Mouse (Mus musculus): ENCODE measurements around the gene Exosc8. TPM values are rescaled to one million over a fixed set of nuclear protein-coding genes. Genes with fewer than 3 reads are reported as not detected.
"Not testable (repeated sequence)": the region's sequence is repeated elsewhere in the genome, so short reads cannot be mapped to it uniquely, and the experiment has no call there.

Exosc8 gene
- polyA plus RNA-seq, 1 experiment from 2014 or later = 91.2 TPM

DNA sequence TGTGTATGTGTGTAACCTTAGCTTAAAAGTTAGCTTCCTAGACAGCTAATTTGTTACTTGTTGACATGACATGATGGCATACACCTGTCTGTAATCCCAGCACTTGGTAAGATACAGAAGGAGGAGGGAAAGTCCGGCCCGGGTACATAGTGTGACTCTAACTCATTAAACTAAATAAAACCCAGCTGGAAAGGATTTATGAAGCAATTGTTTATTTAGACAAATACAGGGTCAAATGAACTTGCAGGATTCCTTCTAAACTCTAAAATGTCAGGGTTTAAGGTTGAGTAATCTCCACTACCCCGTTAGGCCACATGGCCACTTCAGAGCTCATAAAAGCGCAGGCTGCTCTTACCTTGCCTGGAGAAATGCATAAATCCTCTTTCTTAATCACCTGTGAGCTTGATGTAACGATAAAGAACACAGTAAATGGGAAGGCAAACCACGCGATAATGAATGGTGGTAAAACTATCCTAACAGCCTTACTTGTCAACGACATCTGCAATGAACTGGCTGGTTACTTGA is 3.5 kb downstream of the Exosc8 start:
- H3K36me3 ChIP-seq = peaks cover 61% of the 10 kb centered on the region

DNA sequence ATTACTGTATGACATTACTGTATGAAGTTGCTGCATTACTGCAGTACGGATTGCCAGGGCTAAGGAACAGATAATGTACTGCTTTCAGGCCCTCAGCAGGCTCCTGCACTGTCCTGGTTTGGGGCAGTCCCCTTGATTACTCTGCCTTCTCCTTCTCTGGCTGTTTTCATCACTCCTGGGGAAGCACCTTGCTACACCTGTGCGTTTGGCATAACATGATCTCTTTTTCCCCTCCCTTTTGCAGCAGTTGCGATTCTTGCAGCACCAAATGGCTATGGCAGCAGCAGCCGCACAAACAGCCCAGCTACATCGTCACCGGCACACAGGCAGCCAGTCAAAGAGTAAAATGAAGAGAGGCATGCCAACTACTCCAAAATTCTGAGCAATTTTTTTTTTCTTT is 7.1 kb downstream of the Exosc8 start:
- WGBS = 91% methylated on average over 6 of the region's 6 CpGs
- H3K4me2 ChIP-seq (replicated peaks) = no peak overlapping the region
- no peaks in the 10 kb centered on the region for H3K9me3 ChIP-seq
- peaks cover 73% of the 10 kb centered on the region for H3K36me3 ChIP-seq
- peaks cover 5% of the 10 kb centered on the region for H3K4me1 ChIP-seq
- no peak overlapping the region for H3K4me3 ChIP-seq
- H3K9ac ChIP-seq (replicated peaks) = no peak overlapping the region
- no peak for ATAC-seq (replicated peaks)
- no peaks in the 10 kb centered on the region for H3K27me3 ChIP-seq
- H3K27ac ChIP-seq (replicated peaks) = no peak overlapping the region

More for the DNA sequence above, 3.5 kb downstream of the Exosc8 start:
- no peak for ATAC-seq (replicated peaks)
- Histone ChIP-seq H3K9me3 (no peaks in the 10 kb centered on the region), H3K9ac (replicated peaks) (no peak overlapping the region), H3K27me3 (no peaks in the 10 kb centered on the region), H3K4me1 (peaks cover 22% of the 10 kb centered on the region), H3K4me3 (no peak overlapping the region), H3K4me2 (replicated peaks) (no peak overlapping the region), H3K27ac (replicated peaks) (no peak overlapping the region)
- WGBS = 90% methylated on average over 8 of the region's 8 CpGs

DNA sequence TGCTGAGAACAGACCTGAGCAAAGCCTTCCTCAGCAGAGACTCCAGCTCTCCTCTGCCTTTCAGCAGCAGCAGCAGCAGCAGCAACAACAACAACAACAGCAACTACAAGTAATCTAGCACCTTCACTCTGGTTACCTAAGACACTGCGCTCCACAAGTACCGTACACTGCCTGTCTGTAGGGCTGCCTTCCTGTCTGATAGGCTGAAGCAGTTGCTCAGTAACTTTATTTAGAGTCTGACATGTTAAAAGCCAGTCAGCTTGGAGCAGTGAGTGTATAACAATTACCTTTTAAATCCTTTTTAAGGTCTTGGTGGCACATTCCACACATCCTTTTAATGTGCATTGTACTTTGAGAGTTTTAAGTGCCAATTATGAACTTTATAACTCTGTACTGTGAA is 7.6 kb downstream of the Exosc8 start:
- Histone ChIP-seq H3K36me3 (peaks cover 69% of the 10 kb centered on the region), H3K27me3 (no peaks in the 10 kb centered on the region), H3K4me1 (0 out of 2 replicates have a peak, but pooled peaks cover under 1% of the 10 kb centered on the region), H3K9me3 (no peaks in the 10 kb centered on the region), H3K9ac (replicated peaks) (no peak overlapping the region), H3K4me3 (no peak overlapping the region), H3K4me2 (replicated peaks) (no peak overlapping the region), H3K27ac (replicated peaks) (no peak overlapping the region)
- WGBS = 93% methylated on average over 2 of the region's 2 CpGs
- ATAC-seq (replicated peaks) = no peak

DNA sequence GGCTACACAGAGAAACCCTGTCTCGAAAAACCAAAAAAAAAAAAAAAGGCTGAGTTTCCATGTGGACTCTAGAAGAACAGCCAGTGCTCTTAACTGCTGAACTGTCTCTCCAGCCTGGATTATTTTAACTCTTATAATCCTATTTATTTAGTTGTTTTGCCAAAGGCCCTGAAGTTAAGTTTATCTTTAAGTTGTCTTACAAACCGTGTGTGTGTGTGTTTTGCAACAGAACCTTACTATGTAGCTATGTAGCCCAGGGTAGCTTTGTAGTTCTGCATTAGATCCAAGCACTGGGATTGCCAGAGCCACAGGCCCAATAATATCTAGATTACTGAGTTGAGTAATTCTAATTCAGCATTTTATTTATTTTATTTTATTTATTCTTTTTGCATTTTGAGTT is 9.8 kb downstream of the Exosc8 start:
- Histone ChIP-seq H3K27me3 (no peaks in the 10 kb centered on the region), H3K36me3 (peaks cover 58% of the 10 kb centered on the region), H3K9me3 (no peaks in the 10 kb centered on the region), H3K4me3 (no peak overlapping the region), H3K9ac (replicated peaks) (no peak overlapping the region), H3K4me2 (replicated peaks) (no peak overlapping the region), H3K27ac (replicated peaks) (no peak overlapping the region), H3K4me1 (no peaks in the 10 kb centered on the region)
- no peak for ATAC-seq (replicated peaks)
- 90% methylated on average over 2 of the region's 2 CpGs for WGBS

DNA sequence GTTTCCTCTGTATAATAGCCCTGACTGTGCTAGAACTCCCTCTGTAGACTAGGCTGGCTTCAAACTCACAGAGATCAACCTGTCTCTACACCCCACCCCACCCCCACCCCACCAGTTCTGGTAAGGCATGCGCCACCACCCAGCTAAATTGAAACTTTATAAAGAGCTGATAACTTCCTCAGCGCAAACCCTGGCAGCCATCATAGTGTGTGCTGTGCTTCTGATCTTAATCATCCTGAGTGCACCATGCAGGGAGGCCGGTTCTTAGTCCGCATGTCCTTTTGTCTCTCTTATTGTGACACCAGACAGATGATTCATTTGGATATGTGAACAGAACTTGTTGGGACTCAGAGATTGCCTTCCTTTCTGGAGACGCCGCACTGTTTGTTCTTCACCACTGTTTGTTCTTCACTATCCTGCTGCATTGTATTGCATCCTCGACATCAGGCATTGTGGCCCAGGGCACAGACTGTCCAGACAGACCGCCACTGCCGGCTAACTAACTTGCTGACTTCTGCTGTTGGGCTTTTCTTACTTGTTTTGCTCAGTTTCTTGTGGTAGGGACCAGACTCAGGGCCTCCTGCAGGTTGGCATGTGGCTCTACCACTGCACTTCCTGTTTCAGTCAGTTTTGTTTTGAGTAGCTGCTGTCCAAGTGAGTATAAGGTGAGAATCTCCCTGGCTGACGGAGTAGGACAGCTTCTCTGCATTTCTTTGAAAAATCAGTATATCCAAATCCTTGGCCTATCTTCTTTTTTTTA is 11.3 kb downstream of the Exosc8 start:
- H3K9ac ChIP-seq (replicated peaks) = no peak overlapping the region
- no peaks in the 10 kb centered on the region for H3K9me3 ChIP-seq
- H3K27ac ChIP-seq (replicated peaks) = no peak overlapping the region
- peaks cover 49% of the 10 kb centered on the region for H3K36me3 ChIP-seq
- no peaks in the 10 kb centered on the region for H3K27me3 ChIP-seq
- no peak for ATAC-seq (replicated peaks)
- H3K4me1 ChIP-seq = no peaks in the 10 kb centered on the region
- no peak overlapping the region for H3K4me3 ChIP-seq
- 90% methylated on average over 10 of the region's 10 CpGs for WGBS
- no peak overlapping the region for H3K4me2 ChIP-seq (replicated peaks)

DNA sequence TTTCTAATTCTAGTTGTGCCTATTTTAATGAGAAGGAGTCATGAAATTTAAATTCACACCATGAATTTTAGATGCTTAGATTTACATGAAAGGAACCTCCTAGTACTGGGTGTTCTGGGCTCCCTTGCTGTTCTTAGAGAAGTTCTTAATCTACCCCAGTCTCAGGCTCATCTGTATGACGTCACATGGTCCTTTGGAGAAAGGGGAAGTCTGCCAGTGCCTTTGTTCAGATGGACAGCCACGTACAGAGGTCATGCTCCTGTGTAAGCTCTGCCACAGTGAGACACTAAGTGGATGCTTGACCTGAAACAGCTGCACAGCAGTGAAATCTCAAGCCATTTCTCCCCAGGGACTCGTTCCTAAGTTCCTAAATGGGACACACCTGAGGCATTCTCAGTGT is 16.2 kb downstream of the Exosc8 start:
- no peaks in the 10 kb centered on the region for H3K4me1 ChIP-seq
- no peak overlapping the region for H3K4me3 ChIP-seq
- no peaks in the 10 kb centered on the region for H3K27me3 ChIP-seq
- H3K36me3 ChIP-seq = peaks cover 59% of the 10 kb centered on the region
- no peak overlapping the region for H3K27ac ChIP-seq (replicated peaks)
- 65% methylated on average over 3 of the region's 3 CpGs for WGBS
- no peak for ATAC-seq (replicated peaks)
- no peak overlapping the region for H3K9ac ChIP-seq (replicated peaks)
- H3K4me2 ChIP-seq (replicated peaks) = no peak overlapping the region
- no peaks in the 10 kb centered on the region for H3K9me3 ChIP-seq

DNA sequence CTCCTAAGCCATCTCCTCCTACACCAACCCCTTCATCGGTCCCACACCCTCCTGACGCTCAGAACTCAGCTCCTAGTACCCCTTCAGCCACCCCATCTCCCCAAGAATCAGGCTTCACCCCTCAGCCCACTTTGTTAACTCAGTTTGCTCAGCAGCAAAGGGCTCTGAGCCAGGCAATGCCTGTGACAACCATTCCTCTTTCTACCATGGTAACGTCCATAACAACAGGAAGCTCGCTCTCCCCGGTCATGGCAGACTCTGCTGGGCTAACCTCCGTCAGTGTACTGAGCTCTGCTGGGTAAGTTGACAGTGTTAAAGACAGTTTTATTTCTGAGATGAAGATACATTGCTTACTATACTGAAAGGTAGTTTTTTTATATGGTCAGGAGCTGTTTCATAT is 17.8 kb downstream of the Exosc8 start:
- 85% methylated on average over 6 of the region's 6 CpGs for WGBS
- Histone ChIP-seq H3K4me2 (replicated peaks) (no peak overlapping the region), H3K4me3 (no peak overlapping the region), H3K27ac (replicated peaks) (no peak overlapping the region), H3K9ac (replicated peaks) (no peak overlapping the region), H3K9me3 (no peaks in the 10 kb centered on the region), H3K36me3 (peaks cover 62% of the 10 kb centered on the region), H3K27me3 (no peaks in the 10 kb centered on the region), H3K4me1 (no peaks in the 10 kb centered on the region)
- ATAC-seq (replicated peaks) = no peak

DNA sequence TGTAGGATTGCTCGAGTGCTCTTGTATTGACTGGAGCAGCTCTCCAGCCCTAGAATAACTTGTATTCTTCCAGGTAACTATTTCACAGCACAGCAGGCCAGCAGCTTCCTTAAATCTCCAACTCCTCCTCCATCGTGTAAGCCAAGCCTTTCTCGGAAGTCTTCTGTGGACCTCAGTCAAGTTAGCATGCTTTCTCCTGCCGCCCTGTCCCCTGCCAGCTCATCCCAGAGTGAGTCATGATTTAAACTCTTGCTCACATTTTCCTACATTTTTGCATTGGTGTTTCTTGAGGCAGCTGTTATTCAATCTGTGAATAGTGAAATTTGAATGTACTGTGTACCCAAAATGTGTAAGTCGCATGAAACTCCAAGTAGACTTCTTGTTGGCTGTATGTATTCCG is 19.7 kb downstream of the Exosc8 start:
- H3K4me1 ChIP-seq = no peaks in the 10 kb centered on the region
- 95% methylated on average over 6 of the region's 6 CpGs for WGBS
- no peak overlapping the region for H3K27ac ChIP-seq (replicated peaks)
- H3K4me3 ChIP-seq = no peak overlapping the region
- no peak for ATAC-seq (replicated peaks)
- H3K9ac ChIP-seq (replicated peaks) = no peak overlapping the region
- H3K27me3 ChIP-seq = no peaks in the 10 kb centered on the region
- H3K9me3 ChIP-seq = no peaks in the 10 kb centered on the region
- no peak overlapping the region for H3K4me2 ChIP-seq (replicated peaks)
- peaks cover 70% of the 10 kb centered on the region for H3K36me3 ChIP-seq

DNA sequence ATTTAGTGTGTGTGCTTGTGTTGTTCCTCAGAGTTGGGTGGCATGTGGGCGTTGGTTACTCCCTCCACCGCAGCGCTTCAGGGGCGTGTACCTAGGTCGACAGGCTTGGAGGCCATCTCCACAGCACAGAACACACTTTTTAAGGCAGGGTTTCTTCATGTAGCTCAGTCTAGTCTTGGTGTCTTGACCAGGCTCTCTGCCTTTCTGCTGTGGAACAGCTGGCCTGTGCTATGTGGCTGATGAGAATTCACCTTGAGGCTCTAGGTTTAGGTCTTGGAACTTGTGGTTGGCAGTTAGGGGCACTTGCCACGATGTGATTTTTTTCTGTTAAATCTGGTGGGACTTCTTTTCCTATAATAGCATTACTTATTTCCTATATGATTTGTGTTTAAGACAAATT is 20.9 kb downstream of the Exosc8 start, which contains the start of gene Gm21958:
Gene Gm21958 (minus strand): TSS at position 101 of the 400 bp plus-strand sequence.
- Histone ChIP-seq H3K4me1 (no peaks in the 10 kb centered on the region), H3K27ac (replicated peaks) (no peak within 1 kb of the TSS), H3K4me2 (replicated peaks) (no peak within 1 kb of the TSS), H3K9me3 (no peaks in the 10 kb centered on the region), H3K9ac (replicated peaks) (no peak within 1 kb of the TSS), H3K36me3 (peaks cover 76% of the 10 kb centered on the region), H3K4me3 (no peak within 1 kb of the TSS), H3K27me3 (no peaks in the 10 kb centered on the region)
- 96% methylated on average over 6 of the region's 6 CpGs for WGBS
- ATAC-seq (replicated peaks) = no peak

DNA sequence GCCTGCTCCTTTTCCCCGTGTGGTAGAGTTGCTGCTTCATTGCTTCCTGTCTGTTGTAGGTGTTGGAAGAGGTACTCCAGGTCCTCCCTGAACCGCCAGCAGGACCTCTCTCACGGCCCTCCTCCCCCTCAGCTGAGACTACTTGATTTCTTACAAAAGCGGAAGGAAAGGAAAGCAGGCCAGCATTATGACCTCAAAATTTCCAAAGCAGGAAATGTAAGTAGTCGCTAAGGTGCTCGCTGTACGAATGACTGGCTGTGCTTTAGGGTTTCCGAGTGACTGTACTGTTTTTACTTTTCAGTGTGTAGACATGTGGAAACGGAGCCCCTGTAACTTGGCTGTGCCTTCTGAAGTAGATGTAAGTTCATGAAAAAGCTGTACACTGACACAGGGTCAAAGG is 26.2 kb downstream of the Exosc8 start:
- Histone ChIP-seq H3K36me3 (peaks cover 80% of the 10 kb centered on the region), H3K4me2 (replicated peaks) (no peak overlapping the region), H3K9ac (replicated peaks) (no peak overlapping the region), H3K4me3 (no peak overlapping the region), H3K27ac (replicated peaks) (no peak overlapping the region), H3K9me3 (no peaks in the 10 kb centered on the region), H3K4me1 (no peaks in the 10 kb centered on the region), H3K27me3 (no peaks in the 10 kb centered on the region)
- no peak for ATAC-seq (replicated peaks)
- WGBS = 89% methylated on average over 9 of the region's 9 CpGs

DNA sequence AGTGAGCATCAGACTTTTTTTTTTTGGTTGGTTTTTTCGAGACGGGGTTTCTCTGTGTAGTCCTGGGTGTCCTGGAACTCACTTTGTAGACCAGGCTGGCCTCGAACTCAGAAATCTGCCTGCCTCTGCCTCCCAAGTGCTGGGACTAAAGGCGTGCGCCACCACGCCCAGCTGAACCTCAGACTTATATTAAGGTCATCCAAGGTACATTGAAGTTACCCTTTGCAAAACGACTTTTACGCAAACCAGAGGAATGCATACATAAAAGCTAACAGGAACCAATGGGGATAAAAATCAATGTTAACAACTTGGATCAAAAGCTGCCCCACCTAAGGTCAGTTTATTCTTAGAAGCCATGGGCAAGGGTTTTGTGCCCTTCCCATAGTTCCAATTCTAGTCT is 31.1 kb downstream of the Exosc8 start:
- H3K9ac ChIP-seq (replicated peaks); H3K4me1 ChIP-seq; H3K9me3 ChIP-seq; H3K27ac ChIP-seq (replicated peaks); ATAC-seq (replicated peaks); H3K4me2 ChIP-seq (replicated peaks); H3K4me3 ChIP-seq; H3K27me3 ChIP-seq: not testable (repeated sequence)
- H3K36me3 ChIP-seq = peaks cover 77% of the 10 kb centered on the region
- over 99% methylated on average over 8 of the region's 8 CpGs for WGBS

DNA sequence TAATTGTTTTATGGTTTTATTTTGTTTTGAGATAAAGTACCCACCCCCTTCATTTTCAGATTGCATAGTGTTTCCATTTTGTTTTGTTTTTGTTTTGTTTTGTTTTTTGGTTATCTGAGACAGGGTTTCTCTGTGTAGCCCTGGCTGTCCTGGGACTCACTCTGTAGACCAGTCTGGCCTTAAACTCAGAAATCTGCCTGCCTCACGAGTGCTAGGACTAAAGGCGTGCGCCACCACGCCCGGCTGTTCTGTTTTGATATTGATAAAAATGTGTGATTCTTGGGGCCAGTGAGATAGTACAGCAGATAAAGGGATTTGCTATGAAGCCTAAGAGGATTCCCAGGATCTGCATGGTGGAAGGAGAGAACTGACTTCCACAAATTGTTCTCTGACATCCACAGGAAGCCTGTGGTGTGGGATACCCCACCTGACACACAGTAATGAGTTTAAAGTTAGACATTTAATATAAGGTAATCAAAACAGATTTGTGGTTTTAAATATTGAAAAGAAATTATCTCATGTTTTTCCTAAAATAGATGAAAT is 35.4 kb downstream of the Exosc8 start:
- WGBS = 91% methylated on average over 5 of the region's 5 CpGs
- no peak overlapping the region for H3K4me3 ChIP-seq
- H3K9me3 ChIP-seq = no peaks in the 10 kb centered on the region
- peaks cover 56% of the 10 kb centered on the region for H3K36me3 ChIP-seq
- H3K27ac ChIP-seq (replicated peaks) = no peak overlapping the region
- peaks cover 1% of the 10 kb centered on the region; the same call in 1 of the 2 replicates for H3K4me1 ChIP-seq
- H3K27me3 ChIP-seq = no peaks in the 10 kb centered on the region
- no peak for ATAC-seq (replicated peaks)
- H3K9ac ChIP-seq (replicated peaks) = no peak overlapping the region
- H3K4me2 ChIP-seq (replicated peaks) = no peak overlapping the region
